Mouse (Mus musculus) stomach, postnatal 0 days (tissue): ENCODE measurements around the gene Fam189a1.

Experiments used
- CTCF ChIP-seq: IDR thresholded peaks from 2 replicates; pipeline ENCODE4 v1.5.1; 2016; ENCODE audit warnings: antibody characterized with exemption, low read depth, mild to moderate bottlenecking, moderate library complexity
- EP300 ChIP-seq: optimal IDR thresholded peaks from 2 replicates; pipeline ENCODE3; 2016; ENCODE audit warnings: antibody characterized with exemption

DNA sequence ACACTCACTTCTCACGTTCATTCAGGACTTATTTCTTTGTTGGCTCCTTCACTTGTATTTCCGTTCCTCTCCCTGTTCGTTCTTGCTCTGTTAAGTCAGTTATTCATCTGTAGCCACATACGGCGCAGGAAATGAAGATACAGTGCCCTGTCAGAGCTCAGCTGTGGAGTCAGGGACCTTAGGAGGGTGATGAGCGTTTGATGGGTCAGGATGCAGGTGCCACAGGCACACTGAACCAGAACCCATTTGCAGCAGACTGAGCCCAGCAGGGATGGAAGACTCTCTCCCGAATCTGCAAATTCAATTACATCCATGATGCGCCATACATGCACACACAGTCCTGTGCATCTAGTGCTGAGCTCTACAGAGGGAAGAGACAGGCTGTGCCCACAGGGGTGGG is 212.2 kb downstream of the Fam189a1 start:
- TF ChIP-seq EP300, result no peak
- no peak for TF ChIP-seq CTCF
